Mouse (Mus musculus): ENCODE data around the gene Pdlim5.

- TF ChIP-seq ZNF384 (IDR thresholded peaks at IDR 0.05; ENCODE audit: low read depth, low read length) (no peak), HCFC1 (IDR thresholded peaks at IDR 0.05; ENCODE audit: borderline replicate concordance, insufficient read depth, low read length) (no peak), CHD2 (IDR thresholded peaks at IDR 0.05; ENCODE audit: low read depth, low read length) (no peak), MAFK (IDR thresholded peaks at IDR 0.05; ENCODE audit: insufficient read depth, low read depth, low read length) (no peak), ZC3H11A (IDR thresholded peaks at IDR 0.05; ENCODE audit: borderline replicate concordance, low read depth, low read length) (no peak)
Observed at GRCm38 (mm10) chr3:142237621-142238020, 157.9 kb downstream of the Pdlim5 start.
